Mouse (Mus musculus): ENCODE results near the gene Oxct2a.
"Not testable (repeated sequence)": the region's sequence is repeated elsewhere in the genome, so short reads cannot be mapped to it uniquely, and the experiment has no call there.

Oxct2a gene

GRCm38 (mm10) chr4:123308292-123308691 is 15.1 kb downstream of the Oxct2a start:
- DNase-seq: no peak

GRCm38 (mm10) chr4:123306999-123307398 is 16.4 kb downstream of the Oxct2a start:
- DNase-seq: no peak

- peak; percentile 24 for DNase-seq
Observed at GRCm38 (mm10) chr4:123305789-123306188, 17.6 kb downstream of the Oxct2a start.

GRCm38 (mm10) chr4:123298980-123299670 is 24.3 kb downstream of the Oxct2a start:
- no peak for DNase-seq

GRCm38 (mm10) chr4:123298226-123298625 is 25.2 kb downstream of the Oxct2a start:
- DNase-seq: no peak

- DNase-seq: no peak
Observed at GRCm38 (mm10) chr4:123297195-123297960, 26.1 kb downstream of the Oxct2a start.

- no peak for DNase-seq
Observed at GRCm38 (mm10) chr4:123296148-123296534, 27.3 kb downstream of the Oxct2a start.

GRCm38 (mm10) chr4:123295516-123296147 is 27.8 kb downstream of the Oxct2a start:
- no peak for DNase-seq

GRCm38 (mm10) chr4:123295026-123295425 is 28.4 kb downstream of the Oxct2a start:
- DNase-seq: not testable (repeated sequence)

GRCm38 (mm10) chr4:123293661-123294443 is 29.6 kb downstream of the Oxct2a start:
- no peak for DNase-seq

GRCm38 (mm10) chr4:123292989-123293388 is 30.4 kb downstream of the Oxct2a start:
- no peak for DNase-seq

- DNase-seq: no peak
Observed at GRCm38 (mm10) chr4:123292390-123292789, 31.0 kb downstream of the Oxct2a start.

- no peak for DNase-seq
Observed at GRCm38 (mm10) chr4:123289038-123289437, 34.4 kb downstream of the Oxct2a start.

- DNase-seq: no peak
Observed at GRCm38 (mm10) chr4:123286790-123287189, 36.6 kb downstream of the Oxct2a start.

GRCm38 (mm10) chr4:123284731-123285624 is 38.5 kb downstream of the Oxct2a start:
- DNase-seq: no peak

- peak; percentile 18 for DNase-seq
Observed at GRCm38 (mm10) chr4:123283675-123284064, 39.8 kb downstream of the Oxct2a start.

- peak; percentile 31 for DNase-seq
Observed at GRCm38 (mm10) chr4:123282915-123283674, 40.3 kb downstream of the Oxct2a start.

GRCm38 (mm10) chr4:123282500-123282899 is 40.9 kb downstream of the Oxct2a start:
- peak; percentile 88 for DNase-seq

- DNase-seq: no peak
Observed at GRCm38 (mm10) chr4:123280117-123280516, 43.3 kb downstream of the Oxct2a start.

Data from thymus, postnatal 14 days (tissue).